Mouse (Mus musculus) liver, postnatal 0 days (tissue): ENCODE measurements around the gene Tmem165. TPM values are rescaled to one million over a fixed set of nuclear protein-coding genes. Genes with fewer than 3 reads are reported as not detected.

Source experiments
- ATAC-seq: fragments of 200-750 bp; cut with Nextera tagmentation; 2 replicates; pipeline ENCODE4 v1.8.0; 2017; ENCODE audit warnings: mild to moderate bottlenecking, moderate library complexity
- DNase-seq: peaks from one replicate; pipeline ENCODE4 v3.0.0-alpha.2; 2016
- H3K27ac ChIP-seq: fragments of 300-500 bp; sonication (generic); 2 replicates; pipeline ENCODE4 v1.5.1; 2014; ENCODE audit warnings: antibody characterized with exemption, moderate library complexity, mild to moderate bottlenecking, low read depth
- H3K27me3 ChIP-seq: fragments of 300-500 bp; sonication (generic); 2 replicates; pipeline ENCODE4 v1.6.1; 2014; ENCODE audit warnings: low read length, control low read depth, mixed read lengths; ENCODE audit not compliant: insufficient read depth
- H3K36me3 ChIP-seq: fragments of 300-500 bp; sonication (generic); replicated peaks from 2 replicates; pipeline ENCODE4 v1.6.1; 2014; ENCODE audit warnings: mild to moderate bottlenecking, control low read depth, low read length, moderate library complexity, mixed read lengths; ENCODE audit not compliant: insufficient read depth
- H3K4me1 ChIP-seq: fragments of 300-500 bp; sonication (generic); 2 replicates; pipeline ENCODE4 v1.6.1; 2014; ENCODE audit warnings: antibody characterized with exemption, mild to moderate bottlenecking, control low read depth; ENCODE audit not compliant: insufficient read depth
- H3K4me2 ChIP-seq: fragments of 300-500 bp; sonication (generic); 2 replicates; pipeline ENCODE4 v1.6.1; 2014; ENCODE audit warnings: low read depth, mild to moderate bottlenecking, low read length, moderate library complexity, mixed read lengths
- H3K4me3 ChIP-seq: fragments of 300-500 bp; sonication (generic); 2 replicates; pipeline ENCODE4 v1.5.1; 2014; ENCODE audit warnings: low read depth, low read length
- H3K9ac ChIP-seq: fragments of 300-500 bp; sonication (generic); replicated peaks from 2 replicates; pipeline ENCODE4 v1.6.1; 2014; ENCODE audit warnings: mild to moderate bottlenecking, moderate library complexity
- H3K9me3 ChIP-seq: fragments of 300-500 bp; sonication (generic); 2 replicates; pipeline ENCODE4 v1.6.1; 2016; ENCODE audit warnings: mild to moderate bottlenecking, control low read depth, low read length, mixed read lengths
- CTCF ChIP-seq: sonication (generic); IDR thresholded peaks from 2 replicates; pipeline ENCODE4 v1.5.1; 2016; ENCODE audit warnings: antibody characterized with exemption, low read depth
- EP300 ChIP-seq: IDR thresholded peaks from 2 replicates; pipeline ENCODE4 v1.6.1; 2016; ENCODE audit warnings: antibody characterized with exemption, low read depth, mild to moderate bottlenecking
- WGBS: fragments of 180-500 bp; shearing (Covaris S2); extraction: QIAGEN DNeasy Blood & Tissue Kit; methylation state at CpG from one replicate; pipeline ENCODE4 v1.1.7; 2014; ENCODE audit not compliant: insufficient replicate concordance; 5-methylcytosine and 5-hydroxymethylcytosine counted together
- polyA plus RNA-seq: library from polyadenylated mRNA; unstranded; fragments of >200 nt; fragmentation: Nextera tagmentation; extraction: Ambion mirVana; gene quantifications from 2 replicates; pipeline ENCODE4 v1.2.1, GENCODE M21; 2015

Gene Tmem165
- polyA plus RNA-seq, 1 experiment from 2014 or later, result 20.9 TPM

GRCm38 (mm10) chr5:76203171-76203570 lies 19.5 kb downstream of the Tmem165 start:
- Histone ChIP-seq H3K4me1 (no peaks in the 10 kb centered on the region), H3K27ac (no peak overlapping the region), H3K27me3 (no peaks in the 10 kb centered on the region), H3K9me3 (no peaks in the 10 kb centered on the region), H3K9ac (no peak overlapping the region), H3K4me3 (no peak overlapping the region), H3K4me2 (no peak overlapping the region), H3K36me3 (peaks cover 52% of the 10 kb centered on the region)
- 85% methylated on average over 3 of the region's 3 CpGs for WGBS
- ATAC-seq (no peak), DNase-seq (no peak)
- no peak for TF ChIP-seq CTCF
- no peak for TF ChIP-seq EP300

- ATAC-seq, result no peak
- no peaks in the 10 kb centered on the region for H3K9me3 ChIP-seq
- H3K9ac ChIP-seq, result no peak overlapping the region
- H3K4me1 ChIP-seq, result no peaks in the 10 kb centered on the region
- DNase-seq, result no peak
- WGBS, result 77% methylated on average over 2 of the region's 2 CpGs
- H3K4me2 ChIP-seq, result no peak overlapping the region
- no peak overlapping the region for H3K4me3 ChIP-seq
- peaks cover 54% of the 10 kb centered on the region for H3K36me3 ChIP-seq
- H3K27ac ChIP-seq, result no peak overlapping the region
- no peak for TF ChIP-seq EP300
- TF ChIP-seq CTCF, result no peak
- no peaks in the 10 kb centered on the region for H3K27me3 ChIP-seq
Measured at GRCm38 (mm10) chr5:76205886-76206285, 22.2 kb downstream of the Tmem165 start.

GRCm38 (mm10) chr5:76208066-76208465 lies 24.4 kb downstream of the Tmem165 start:
- Histone ChIP-seq H3K27me3 (no peaks in the 10 kb centered on the region), H3K4me2 (no peak overlapping the region), H3K36me3 (peaks cover 58% of the 10 kb centered on the region), H3K4me1 (no peaks in the 10 kb centered on the region), H3K9me3 (no peaks in the 10 kb centered on the region), H3K27ac (no peak overlapping the region), H3K9ac (no peak overlapping the region), H3K4me3 (no peak overlapping the region)
- 86% methylated on average over 5 of the region's 5 CpGs for WGBS
- no peak for TF ChIP-seq CTCF
- no peak for TF ChIP-seq EP300
- ATAC-seq (no peak), DNase-seq (no peak)

GRCm38 (mm10) chr5:76216691-76217090 lies 33.0 kb downstream of the Tmem165 start:
- H3K4me1 ChIP-seq, result no peaks in the 10 kb centered on the region
- TF ChIP-seq CTCF, result no peak
- peaks cover 6% of the 10 kb centered on the region for H3K36me3 ChIP-seq
- DNase-seq (no peak), ATAC-seq (no peak)
- no peak overlapping the region for H3K9ac ChIP-seq
- H3K4me3 ChIP-seq, result no peak overlapping the region
- no peak overlapping the region for H3K4me2 ChIP-seq
- H3K9me3 ChIP-seq, result no peaks in the 10 kb centered on the region
- no peaks in the 10 kb centered on the region for H3K27me3 ChIP-seq
- no peak overlapping the region for H3K27ac ChIP-seq
- 68% methylated on average over 6 of the region's 6 CpGs for whole genome bisulfite sequencing

GRCm38 (mm10) chr5:76231171-76231855 lies 47.6 kb downstream of the Tmem165 start:
- WGBS, result 88% methylated on average over 13 of the region's 13 CpGs
- Histone ChIP-seq H3K36me3 (peaks cover 27% of the 10 kb centered on the region), H3K4me1 (no peaks in the 10 kb centered on the region), H3K4me2 (no peak overlapping the region), H3K27ac (no peak overlapping the region), H3K27me3 (no peaks in the 10 kb centered on the region), H3K9me3 (no peaks in the 10 kb centered on the region), H3K9ac (no peak overlapping the region), H3K4me3 (no peak overlapping the region)
- no peak for TF ChIP-seq CTCF
- no peak for TF ChIP-seq EP300
- ATAC-seq, result no peak
- no peak for DNase-seq

GRCm38 (mm10) chr5:76243274-76243673 lies 59.6 kb downstream of the Tmem165 start:
- Histone ChIP-seq H3K4me1 (no peaks in the 10 kb centered on the region), H3K36me3 (peaks cover 20% of the 10 kb centered on the region), H3K4me2 (no peak overlapping the region), H3K9me3 (no peaks in the 10 kb centered on the region), H3K4me3 (no peak overlapping the region), H3K27me3 (no peaks in the 10 kb centered on the region), H3K9ac (no peak overlapping the region), H3K27ac (no peak overlapping the region)
- 75% methylated on average over 3 of the region's 3 CpGs for WGBS
- no peak for DNase-seq
- no peak for ATAC-seq
- TF ChIP-seq EP300 (no peak), CTCF (no peak)
